Mouse (Mus musculus) hindbrain, embryonic 16.5 days (tissue): ENCODE measurements around the gene Myrfl. TPM values are rescaled to one million over a fixed set of nuclear protein-coding genes. Genes with fewer than 3 reads are reported as not detected.

Experiments
- ATAC-seq: fragments of 200-750 bp; cut with Nextera tagmentation; 2 replicates; pipeline ENCODE4 v1.8.0; 2017; ENCODE audit warnings: moderate TSS enrichment, moderate library complexity
- H3K27ac ChIP-seq: fragments of 300-500 bp; sonication (generic); 2 replicates; pipeline ENCODE4 v1.5.1; 2014; ENCODE audit warnings: low read depth, mild to moderate bottlenecking, control low read depth, low read length, moderate library complexity
- H3K27me3 ChIP-seq: fragments of 300-500 bp; sonication (generic); replicated peaks from 2 replicates; pipeline ENCODE4 v1.6.1; 2014; ENCODE audit warnings: low read length; ENCODE audit not compliant: control insufficient read depth, insufficient read depth
- H3K36me3 ChIP-seq: fragments of 300-500 bp; sonication (generic); 2 replicates; pipeline ENCODE4 v1.6.1; 2014; ENCODE audit warnings: mild to moderate bottlenecking, low read length, moderate library complexity, mixed read lengths; ENCODE audit not compliant: control insufficient read depth, insufficient read depth
- H3K4me1 ChIP-seq: fragments of 300-500 bp; sonication (generic); 2 replicates; pipeline ENCODE4 v1.6.1; 2014; ENCODE audit warnings: low read depth, low read length; ENCODE audit not compliant: control insufficient read depth, insufficient read depth
- H3K4me2 ChIP-seq: fragments of 300-500 bp; sonication (generic); 2 replicates; pipeline ENCODE4 v1.6.1; 2014; ENCODE audit warnings: mild to moderate bottlenecking, low read length, control low read depth, moderate library complexity
- H3K4me3 ChIP-seq: fragments of 300-500 bp; sonication (generic); 2 replicates; pipeline ENCODE4 v1.5.1; 2014; ENCODE audit warnings: mild to moderate bottlenecking, low read length, control low read depth, moderate library complexity
- H3K9ac ChIP-seq: fragments of 300-500 bp; sonication (generic); 2 replicates; pipeline ENCODE4 v1.6.1; 2014; ENCODE audit warnings: low read depth, mild to moderate bottlenecking, control low read depth, low read length, moderate library complexity
- H3K9me3 ChIP-seq: fragments of 300-500 bp; sonication (generic); 2 replicates; pipeline ENCODE4 v1.6.1; 2014; ENCODE audit warnings: mild to moderate bottlenecking, low read length, moderate library complexity; ENCODE audit not compliant: control insufficient read depth
- WGBS: fragments of 180-500 bp; shearing (Covaris S2); extraction: QIAGEN DNeasy Blood & Tissue Kit; methylation state at CpG from one replicate; pipeline ENCODE4 v1.1.7; 2014; 5-methylcytosine and 5-hydroxymethylcytosine counted together
- polyA plus RNA-seq: library from polyadenylated mRNA; unstranded; fragments of >200 nt; fragmentation: Nextera tagmentation; extraction: Ambion mirVana; gene quantifications from 2 replicates; pipeline ENCODE4 v1.2.1, GENCODE M21; 2015

The Myrfl gene
- polyA plus RNA-seq, 1 experiment from 2014 or later: 0.15 TPM

GRCm38 (mm10) chr10:116930506-116930905 lies 33.8 kb upstream of the Myrfl start:
- Histone ChIP-seq H3K9ac (no peak overlapping the region), H3K9me3 (no peaks in the 10 kb centered on the region), H3K27me3 (no peaks in the 10 kb centered on the region), H3K4me3 (no peak overlapping the region), H3K4me1 (no peaks in the 10 kb centered on the region), H3K36me3 (peaks cover under 1% of the 10 kb centered on the region), H3K4me2 (no peak overlapping the region), H3K27ac (no peak overlapping the region)
- no peak for ATAC-seq
- WGBS: 86% methylated on average over 7 of the region's 7 CpGs

GRCm38 (mm10) chr10:116928826-116929225 lies 32.1 kb upstream of the Myrfl start:
- H3K9me3 ChIP-seq: no peaks in the 10 kb centered on the region
- H3K4me2 ChIP-seq: no peak overlapping the region
- H3K27me3 ChIP-seq: no peaks in the 10 kb centered on the region
- H3K4me3 ChIP-seq: no peak overlapping the region
- H3K9ac ChIP-seq: no peak overlapping the region
- peaks cover 10% of the 10 kb centered on the region for H3K36me3 ChIP-seq
- whole genome bisulfite sequencing: 91% methylated on average over 3 of the region's 3 CpGs
- no peak for ATAC-seq
- no peak overlapping the region for H3K27ac ChIP-seq
- H3K4me1 ChIP-seq: no peaks in the 10 kb centered on the region

GRCm38 (mm10) chr10:116926428-116927113 lies 29.9 kb upstream of the Myrfl start:
- H3K4me1 ChIP-seq: no peaks in the 10 kb centered on the region
- H3K4me3 ChIP-seq: no peak overlapping the region
- no peak overlapping the region for H3K27ac ChIP-seq
- no peak overlapping the region for H3K4me2 ChIP-seq
- no peaks in the 10 kb centered on the region for H3K27me3 ChIP-seq
- no peak overlapping the region for H3K9ac ChIP-seq
- no peak for ATAC-seq
- 93% methylated on average over 11 of the region's 11 CpGs for WGBS
- no peaks in the 10 kb centered on the region for H3K9me3 ChIP-seq
- H3K36me3 ChIP-seq: peaks cover 15% of the 10 kb centered on the region

GRCm38 (mm10) chr10:116923651-116924495 lies 27.2 kb upstream of the Myrfl start:
- Histone ChIP-seq H3K4me3 (no peak overlapping the region), H3K9me3 (no peaks in the 10 kb centered on the region), H3K27me3 (no peaks in the 10 kb centered on the region), H3K27ac (no peak overlapping the region), H3K4me2 (no peak overlapping the region), H3K36me3 (peaks cover 15% of the 10 kb centered on the region), H3K4me1 (no peaks in the 10 kb centered on the region), H3K9ac (no peak overlapping the region)
- no peak for ATAC-seq
- WGBS: 90% methylated on average over 19 of the region's 19 CpGs

- Histone ChIP-seq H3K4me1 (no peaks in the 10 kb centered on the region), H3K27ac (no peak overlapping the region), H3K4me3 (no peak overlapping the region), H3K9ac (no peak overlapping the region), H3K9me3 (no peaks in the 10 kb centered on the region), H3K4me2 (no peak overlapping the region), H3K27me3 (no peaks in the 10 kb centered on the region), H3K36me3 (peaks cover 15% of the 10 kb centered on the region)
- 91% methylated on average over 15 of the region's 15 CpGs for WGBS
- no peak for ATAC-seq
Observed at GRCm38 (mm10) chr10:116922161-116922560, 25.4 kb upstream of the Myrfl start.

- Histone ChIP-seq H3K9ac (no peak overlapping the region), H3K27ac (no peak overlapping the region), H3K36me3 (peaks cover 15% of the 10 kb centered on the region), H3K9me3 (no peaks in the 10 kb centered on the region), H3K27me3 (no peaks in the 10 kb centered on the region), H3K4me3 (no peak overlapping the region), H3K4me1 (no peaks in the 10 kb centered on the region), H3K4me2 (no peak overlapping the region)
- 95% methylated on average over 15 of the region's 15 CpGs for WGBS
- no peak for ATAC-seq
Observed at GRCm38 (mm10) chr10:116921416-116921815, 24.7 kb upstream of the Myrfl start.

GRCm38 (mm10) chr10:116920641-116921040 lies 23.9 kb upstream of the Myrfl start:
- Histone ChIP-seq H3K4me1 (no peaks in the 10 kb centered on the region), H3K27ac (no peak overlapping the region), H3K4me2 (no peak overlapping the region), H3K27me3 (no peaks in the 10 kb centered on the region), H3K4me3 (no peak overlapping the region), H3K36me3 (peaks cover 15% of the 10 kb centered on the region), H3K9me3 (no peaks in the 10 kb centered on the region), H3K9ac (no peak overlapping the region)
- no peak for ATAC-seq
- WGBS: 96% methylated on average over 8 of the region's 8 CpGs

GRCm38 (mm10) chr10:116919368-116920317 lies 22.9 kb upstream of the Myrfl start:
- Histone ChIP-seq H3K9ac (no peak overlapping the region), H3K9me3 (no peaks in the 10 kb centered on the region), H3K4me1 (no peaks in the 10 kb centered on the region), H3K27ac (no peak overlapping the region), H3K27me3 (no peaks in the 10 kb centered on the region), H3K4me3 (no peak overlapping the region), H3K4me2 (no peak overlapping the region), H3K36me3 (peaks cover 12% of the 10 kb centered on the region)
- 87% methylated on average over 25 of the region's 25 CpGs for WGBS
- no peak for ATAC-seq
